Mouse (Mus musculus) forebrain, embryonic 15.5 days (tissue): ENCODE measurements around the gene Ank3. TPM values are rescaled to one million over a fixed set of nuclear protein-coding genes. Genes with fewer than 3 reads are reported as not detected.
A peak's percentile ranks its signal among the peaks of the same experiment; 100 is the strongest.

Experiments
- ATAC-seq: fragments of 200-750 bp; cut with Nextera tagmentation; replicated peaks from 2 replicates; pipeline ENCODE4 v1.8.0; 2017; ENCODE audit warnings: mild to moderate bottlenecking, moderate TSS enrichment, moderate library complexity
- H3K27ac ChIP-seq: fragments of 300-500 bp; sonication (generic); replicated peaks from 2 replicates; pipeline ENCODE4 v1.5.1; 2015; ENCODE audit warnings: mild to moderate bottlenecking, inconsistent platforms
- H3K27me3 ChIP-seq: fragments of 300-500 bp; sonication (generic); 2 replicates; pipeline ENCODE4 v1.6.1; 2015; ENCODE audit warnings: inconsistent platforms
- H3K36me3 ChIP-seq: fragments of 300-500 bp; sonication (generic); 2 replicates; pipeline ENCODE4 v1.6.1; 2015; ENCODE audit warnings: mild to moderate bottlenecking, inconsistent platforms
- H3K4me1 ChIP-seq: fragments of 300-500 bp; sonication (generic); 2 replicates; pipeline ENCODE4 v1.6.1; 2015; ENCODE audit warnings: inconsistent platforms
- H3K4me2 ChIP-seq: fragments of 300-500 bp; sonication (generic); replicated peaks from 2 replicates; pipeline ENCODE4 v1.6.1; 2015; ENCODE audit warnings: mild to moderate bottlenecking, inconsistent platforms
- H3K4me3 ChIP-seq: fragments of 300-500 bp; sonication (generic); 2 replicates; pipeline ENCODE4 v1.5.1; 2015; ENCODE audit warnings: mild to moderate bottlenecking, inconsistent platforms
- H3K9ac ChIP-seq: fragments of 300-500 bp; sonication (generic); replicated peaks from 2 replicates; pipeline ENCODE4 v1.6.1; 2015; ENCODE audit warnings: mild to moderate bottlenecking, inconsistent platforms
- H3K9me3 ChIP-seq: fragments of 300-500 bp; sonication (generic); 2 replicates; pipeline ENCODE4 v1.6.1; 2016; ENCODE audit warnings: inconsistent platforms
- WGBS: fragments of 180-500 bp; shearing (Covaris S2); methylation state at CpG from one replicate; pipeline ENCODE4 v1.1.7; 2015; ENCODE audit warnings: mixed read lengths; 5-methylcytosine and 5-hydroxymethylcytosine counted together
- polyA plus RNA-seq: library from polyadenylated mRNA; unstranded; fragments of >200 nt; fragmentation: Nextera tagmentation; extraction: Ambion mirVana; gene quantifications from 2 replicates; pipeline ENCODE4 v1.2.1, GENCODE M21; 2015

Ank3 gene
- polyA plus RNA-seq, 1 experiment from 2014 or later: 91.2 TPM

- H3K27ac ChIP-seq: peak overlapping the region; percentile 94
- no peaks in the 10 kb centered on the region for H3K9me3 ChIP-seq
- WGBS: 62% methylated on average over 7 of the region's 7 CpGs
- H3K9ac ChIP-seq: no peak overlapping the region
- H3K4me3 ChIP-seq: no peak overlapping the region
- no peak overlapping the region; the same call in 1 of the 2 replicates for H3K4me2 ChIP-seq
- no peak for ATAC-seq
- no peaks in the 10 kb centered on the region for H3K36me3 ChIP-seq
- no peaks in the 10 kb centered on the region for H3K27me3 ChIP-seq
- peaks cover 24% of the 10 kb centered on the region for H3K4me1 ChIP-seq
Observed at GRCm38 (mm10) chr10:69859848-69860479, 461.4 kb downstream of the Ank3 start.

GRCm38 (mm10) chr10:69862829-69863228, 464.3 kb downstream of the Ank3 start:
- 75% methylated on average over 8 of the region's 8 CpGs for WGBS

GRCm38 (mm10) chr10:69870348-69870747, 471.8 kb downstream of the Ank3 start:
- H3K9me3 ChIP-seq: no peaks in the 10 kb centered on the region
- WGBS: 12% methylated on average over 5 of the region's 5 CpGs
- no peak overlapping the region for H3K27ac ChIP-seq
- no peak overlapping the region for H3K4me2 ChIP-seq
- H3K4me1 ChIP-seq: peaks cover 7% of the 10 kb centered on the region
- H3K9ac ChIP-seq: no peak overlapping the region
- no peak for ATAC-seq
- no peak overlapping the region for H3K4me3 ChIP-seq
- H3K27me3 ChIP-seq: no peaks in the 10 kb centered on the region
- H3K36me3 ChIP-seq: peaks cover 6% of the 10 kb centered on the region; the same call in 1 of the 2 replicates

More at GRCm38 (mm10) chr10:69862829-69863228, 464.3 kb downstream of the Ank3 start:
- H3K4me3 ChIP-seq: no peak overlapping the region
- H3K4me1 ChIP-seq: peaks cover 35% of the 10 kb centered on the region
- no peak overlapping the region for H3K27ac ChIP-seq
- ATAC-seq: no peak
- no peaks in the 10 kb centered on the region for H3K9me3 ChIP-seq
- no peak overlapping the region for H3K4me2 ChIP-seq
- H3K36me3 ChIP-seq: no peaks in the 10 kb centered on the region
- H3K27me3 ChIP-seq: no peaks in the 10 kb centered on the region
- no peak overlapping the region for H3K9ac ChIP-seq

GRCm38 (mm10) chr10:69870947-69871346, 472.4 kb downstream of the Ank3 start:
- Histone ChIP-seq H3K9me3 (no peaks in the 10 kb centered on the region), H3K4me1 (peaks cover 1% of the 10 kb centered on the region), H3K27ac (no peak overlapping the region), H3K36me3 (peaks cover 9% of the 10 kb centered on the region; the same call in 1 of the 2 replicates), H3K9ac (no peak overlapping the region), H3K4me2 (no peak overlapping the region), H3K27me3 (no peaks in the 10 kb centered on the region), H3K4me3 (no peak overlapping the region)
- ATAC-seq: no peak
- 65% methylated on average over 14 of the region's 14 CpGs for WGBS

- no peak overlapping the region for H3K4me2 ChIP-seq
- no peak overlapping the region for H3K4me3 ChIP-seq
- no peaks in the 10 kb centered on the region for H3K4me1 ChIP-seq
- H3K9me3 ChIP-seq: no peaks in the 10 kb centered on the region
- no peaks in the 10 kb centered on the region for H3K27me3 ChIP-seq
- H3K27ac ChIP-seq: no peak overlapping the region
- no peak overlapping the region for H3K9ac ChIP-seq
- no peak for ATAC-seq
- WGBS: 31% methylated on average over 10 of the region's 10 CpGs
- peaks cover 12% of the 10 kb centered on the region for H3K36me3 ChIP-seq
Observed at GRCm38 (mm10) chr10:69872182-69872741, 473.7 kb downstream of the Ank3 start.

GRCm38 (mm10) chr10:69872892-69873291, 474.3 kb downstream of the Ank3 start:
- Histone ChIP-seq H3K4me3 (no peak overlapping the region), H3K9ac (no peak overlapping the region), H3K9me3 (no peaks in the 10 kb centered on the region), H3K4me2 (no peak overlapping the region), H3K4me1 (no peaks in the 10 kb centered on the region), H3K36me3 (peaks cover 16% of the 10 kb centered on the region), H3K27me3 (no peaks in the 10 kb centered on the region), H3K27ac (no peak overlapping the region)
- 80% methylated on average over 5 of the region's 5 CpGs for WGBS
- no peak for ATAC-seq

- Histone ChIP-seq H3K4me2 (no peak overlapping the region), H3K27ac (no peak overlapping the region), H3K9me3 (no peaks in the 10 kb centered on the region), H3K9ac (no peak overlapping the region), H3K4me1 (no peaks in the 10 kb centered on the region), H3K4me3 (no peak overlapping the region), H3K36me3 (peaks cover 11% of the 10 kb centered on the region), H3K27me3 (no peaks in the 10 kb centered on the region)
- ATAC-seq: no peak
- WGBS: 74% methylated on average over 14 of the region's 14 CpGs
Observed at GRCm38 (mm10) chr10:69874806-69875205, 476.2 kb downstream of the Ank3 start.

- Histone ChIP-seq H3K27ac (no peak overlapping the region), H3K9me3 (no peaks in the 10 kb centered on the region), H3K4me1 (no peaks in the 10 kb centered on the region), H3K9ac (no peak overlapping the region), H3K36me3 (peaks cover 49% of the 10 kb centered on the region), H3K27me3 (no peaks in the 10 kb centered on the region), H3K4me2 (no peak overlapping the region), H3K4me3 (no peak overlapping the region)
- WGBS: 94% methylated on average over 4 of the region's 4 CpGs
- ATAC-seq: no peak
Observed at GRCm38 (mm10) chr10:69883935-69884680, 485.5 kb downstream of the Ank3 start.

GRCm38 (mm10) chr10:69888399-69888798, 489.8 kb downstream of the Ank3 start:
- Histone ChIP-seq H3K27me3 (no peaks in the 10 kb centered on the region), H3K4me2 (no peak overlapping the region), H3K4me3 (no peak overlapping the region), H3K27ac (no peak overlapping the region), H3K4me1 (no peaks in the 10 kb centered on the region), H3K9me3 (no peaks in the 10 kb centered on the region), H3K36me3 (peaks cover 40% of the 10 kb centered on the region), H3K9ac (no peak overlapping the region)
- 35% methylated on average over 4 of the region's 4 CpGs for WGBS
- ATAC-seq: 0 out of 2 replicates have a peak, but pooled peaks have one; percentile 45

GRCm38 (mm10) chr10:69889779-69890178, 491.2 kb downstream of the Ank3 start:
- no peak for ATAC-seq
- H3K4me1 ChIP-seq: no peaks in the 10 kb centered on the region
- H3K27ac ChIP-seq: no peak overlapping the region
- no peak overlapping the region for H3K4me2 ChIP-seq
- no peak overlapping the region for H3K4me3 ChIP-seq
- H3K27me3 ChIP-seq: no peaks in the 10 kb centered on the region
- 14% methylated on average over 6 of the region's 6 CpGs for WGBS
- H3K9me3 ChIP-seq: no peaks in the 10 kb centered on the region
- peaks cover 32% of the 10 kb centered on the region for H3K36me3 ChIP-seq
- no peak overlapping the region for H3K9ac ChIP-seq

- H3K4me1 ChIP-seq: no peaks in the 10 kb centered on the region
- H3K9ac ChIP-seq: no peak overlapping the region
- peaks cover 25% of the 10 kb centered on the region for H3K36me3 ChIP-seq
- no peak overlapping the region for H3K4me3 ChIP-seq
- no peak overlapping the region for H3K4me2 ChIP-seq
- no peak for ATAC-seq
- no peaks in the 10 kb centered on the region for H3K9me3 ChIP-seq
- no peaks in the 10 kb centered on the region for H3K27me3 ChIP-seq
- H3K27ac ChIP-seq: no peak overlapping the region
- 85% methylated on average over 11 of the region's 11 CpGs for WGBS
Observed at GRCm38 (mm10) chr10:69890389-69890985, 491.9 kb downstream of the Ank3 start.

GRCm38 (mm10) chr10:69892162-69892561, 493.6 kb downstream of the Ank3 start:
- no peak overlapping the region for H3K27ac ChIP-seq

More at GRCm38 (mm10) chr10:69892162-69892561, 493.6 kb downstream of the Ank3 start:
- Histone ChIP-seq H3K9ac (no peak overlapping the region), H3K4me3 (no peak overlapping the region), H3K27me3 (no peaks in the 10 kb centered on the region), H3K4me1 (no peaks in the 10 kb centered on the region), H3K4me2 (no peak overlapping the region), H3K9me3 (no peaks in the 10 kb centered on the region), H3K36me3 (peaks cover 21% of the 10 kb centered on the region)
- no peak for ATAC-seq
- WGBS: 95% methylated on average over 18 of the region's 18 CpGs
